Mouse (Mus musculus) heart, embryonic 14.5 days (tissue): Measurements from ENCODE around the gene L3mbtl3. TPM values are rescaled to one million over a fixed set of nuclear protein-coding genes. Genes with fewer than 3 reads are reported as not detected.

Source experiments
- ATAC-seq: fragments of 200-750 bp; cut with Nextera tagmentation; 2 replicates; pipeline ENCODE4 v1.8.0; 2017; ENCODE audit warnings: low read depth, moderate TSS enrichment; ENCODE audit not compliant: insufficient number of reproducible peaks, insufficient read depth, low FRiP score
- H3K27ac ChIP-seq, 2 experiments: fragments of 200-500 bp in 1 of 2; fragments of 300-500 bp in 1 of 2; sonication (generic) in 1 of 2; replicated peaks in 1 of 2; 2 replicates each; pipeline ENCODE4 v1.5.1; 2012 to 2014; ENCODE audit warnings: low read depth in 2 of 2, low read length in 2 of 2, control low read depth in 1 of 2, mild to moderate bottlenecking in 1 of 2, mixed read lengths in 1 of 2; ENCODE audit not compliant: control insufficient read depth in 1 of 2, insufficient read depth in 1 of 2
- H3K27me3 ChIP-seq: fragments of 300-500 bp; sonication (generic); 2 replicates; pipeline ENCODE4 v1.6.1; 2014; ENCODE audit warnings: mild to moderate bottlenecking, low read length, control low read depth; ENCODE audit not compliant: control insufficient read depth, insufficient read depth
- H3K36me3 ChIP-seq: fragments of 300-500 bp; sonication (generic); 2 replicates; pipeline ENCODE4 v1.6.1; 2014; ENCODE audit warnings: mild to moderate bottlenecking, control low read depth, low read length, mixed read lengths; ENCODE audit not compliant: control insufficient read depth, insufficient read depth
- H3K4me1 ChIP-seq, 2 experiments: fragments of 200-500 bp in 1 of 2; fragments of 300-500 bp in 1 of 2; sonication (generic) in 1 of 2; 2 replicates each; pipeline ENCODE4 v1.6.1; 2012 to 2014; ENCODE audit warnings: low read length in 2 of 2, control low read depth in 1 of 2, mixed read lengths in 1 of 2; ENCODE audit not compliant: control insufficient read depth in 2 of 2, insufficient read depth in 2 of 2
- H3K4me2 ChIP-seq: fragments of 300-500 bp; sonication (generic); 2 replicates; pipeline ENCODE4 v1.6.1; 2014; ENCODE audit warnings: mild to moderate bottlenecking, low read length
- H3K4me3 ChIP-seq, 2 experiments: fragments of 200-500 bp in 1 of 2; fragments of 300-500 bp in 1 of 2; sonication (generic) in 1 of 2; 2 replicates each; pipeline ENCODE4 v1.5.1; 2012 to 2014; ENCODE audit warnings: low read length in 2 of 2, mild to moderate bottlenecking in 2 of 2, control low read depth in 1 of 2, low read depth in 1 of 2, moderate library complexity in 1 of 2; ENCODE audit not compliant: control insufficient read depth in 1 of 2, insufficient read depth in 1 of 2
- H3K9ac ChIP-seq: fragments of 300-500 bp; sonication (generic); 2 replicates; pipeline ENCODE4 v1.6.1; 2014; ENCODE audit warnings: mild to moderate bottlenecking, low read length
- H3K9me3 ChIP-seq: fragments of 300-500 bp; sonication (generic); 2 replicates; pipeline ENCODE4 v1.6.1; 2016; ENCODE audit warnings: low read length, control low read depth; ENCODE audit not compliant: control insufficient read depth
- WGBS: fragments of 180-500 bp; shearing (Covaris S2); extraction: QIAGEN DNeasy Blood & Tissue Kit; methylation state at CpG from one replicate; pipeline ENCODE4 v1.1.7; 2014; 5-methylcytosine and 5-hydroxymethylcytosine counted together
- polyA plus RNA-seq: library from polyadenylated mRNA; unstranded; fragments of >200 nt; fragmentation: Nextera tagmentation; extraction: Ambion mirVana; gene quantifications from 2 replicates; pipeline ENCODE4 v1.2.1, GENCODE M21; 2014

The L3mbtl3 gene
- polyA plus RNA-seq, 1 experiment from 2014 or later: 9.6 TPM

GRCm38 (mm10) chr10:26314327-26314726 is 61.4 kb downstream of the L3mbtl3 start:
- ATAC-seq: no peak
- Histone ChIP-seq H3K27me3 (no peaks in the 10 kb centered on the region), H3K27ac (no peak overlapping the region), H3K4me3 (no peak overlapping the region), H3K9me3 (no peaks in the 10 kb centered on the region), H3K9ac (no peak overlapping the region), H3K4me2 (no peak overlapping the region), H3K4me1 (no peaks in the 10 kb centered on the region), H3K36me3 (peaks cover 62% of the 10 kb centered on the region)
- 93% methylated on average over 15 of the region's 15 CpGs for WGBS

DNA sequence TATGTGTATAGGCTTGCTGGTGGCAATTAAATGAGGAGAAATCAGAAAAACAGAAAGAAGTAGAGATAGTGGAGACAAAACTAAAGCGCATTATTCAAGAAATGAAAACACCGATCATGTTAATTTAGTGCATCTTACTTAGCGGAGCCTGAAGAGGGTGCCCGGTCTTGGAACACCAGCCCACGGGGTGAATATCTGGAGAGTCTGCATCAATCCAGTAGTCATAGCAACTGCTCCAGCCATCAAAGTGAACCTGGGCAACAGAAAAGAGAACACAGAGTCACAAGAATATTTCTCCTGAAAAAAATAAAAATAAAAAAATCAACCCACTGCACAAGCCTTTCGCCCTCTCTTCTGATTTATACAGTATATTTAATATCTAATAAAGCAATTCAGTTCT is 72.3 kb downstream of the L3mbtl3 start:
- no peak for ATAC-seq
- 89% methylated on average over 6 of the region's 6 CpGs for WGBS
- Histone ChIP-seq H3K36me3 (peaks cover 36% of the 10 kb centered on the region), H3K4me1 (no peaks in the 10 kb centered on the region), H3K27ac (no peak overlapping the region), H3K9me3 (no peaks in the 10 kb centered on the region), H3K9ac (no peak overlapping the region), H3K4me2 (no peak overlapping the region), H3K4me3 (no peak overlapping the region), H3K27me3 (no peaks in the 10 kb centered on the region)

GRCm38 (mm10) chr10:26302336-26302735 is 73.4 kb downstream of the L3mbtl3 start:
- Histone ChIP-seq H3K4me2 (no peak overlapping the region), H3K27ac (no peak overlapping the region), H3K4me3 (no peak overlapping the region), H3K9ac (no peak overlapping the region), H3K27me3 (no peaks in the 10 kb centered on the region), H3K9me3 (no peaks in the 10 kb centered on the region), H3K36me3 (peaks cover 29% of the 10 kb centered on the region), H3K4me1 (no peaks in the 10 kb centered on the region)
- no peak for ATAC-seq
- WGBS: 91% methylated on average over 4 of the region's 4 CpGs

DNA sequence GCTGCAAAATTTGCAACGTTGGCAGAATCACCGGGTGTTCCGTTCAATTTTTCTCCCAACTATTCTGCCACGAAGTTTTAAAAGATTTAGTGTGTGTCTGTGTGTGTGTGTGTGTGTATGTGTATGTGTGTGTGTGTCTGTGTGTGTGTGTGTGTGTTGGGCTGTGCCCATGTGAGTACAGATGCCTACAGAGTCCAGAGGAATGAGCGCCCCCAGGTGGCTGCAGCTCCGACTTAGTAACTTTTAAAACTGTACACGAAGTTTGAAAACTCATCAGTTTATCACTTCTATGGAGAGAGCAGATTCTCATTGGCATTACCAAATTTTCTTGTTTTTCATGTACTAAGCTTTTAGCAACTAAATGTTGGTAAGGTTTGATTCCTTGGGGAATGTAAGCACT is 78.1 kb downstream of the L3mbtl3 start:
- Histone ChIP-seq H3K27me3 (no peaks in the 10 kb centered on the region), H3K27ac (no peak overlapping the region), H3K9ac (no peak overlapping the region), H3K9me3 (no peaks in the 10 kb centered on the region), H3K4me2 (no peak overlapping the region), H3K36me3 (peaks cover 32% of the 10 kb centered on the region), H3K4me1 (no peaks in the 10 kb centered on the region), H3K4me3 (no peak overlapping the region)
- no peak for ATAC-seq
- WGBS: 80% methylated on average over 7 of the region's 7 CpGs

DNA sequence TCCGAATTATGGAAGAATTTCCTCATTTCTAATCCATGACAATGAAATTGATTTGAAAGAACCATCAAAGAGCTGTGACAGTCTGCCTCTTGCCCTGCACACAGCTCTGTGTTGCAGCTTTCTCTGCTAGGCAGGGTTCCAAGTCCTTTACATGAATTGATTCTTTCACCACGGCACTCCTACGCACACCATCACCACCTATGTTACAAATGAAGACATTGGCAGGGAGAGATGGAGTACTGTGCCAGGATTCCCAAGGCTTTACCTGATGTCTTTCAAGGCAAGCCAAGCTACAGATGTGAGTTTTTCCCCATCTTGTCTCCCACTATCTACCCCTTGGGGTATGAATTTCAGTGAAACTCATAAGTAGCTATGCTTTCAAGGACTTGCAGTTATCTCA is 78.6 kb downstream of the L3mbtl3 start:
- peaks cover 33% of the 10 kb centered on the region for H3K36me3 ChIP-seq
- no peaks in the 10 kb centered on the region for H3K27me3 ChIP-seq
- no peaks in the 10 kb centered on the region for H3K4me1 ChIP-seq
- no peak overlapping the region for H3K9ac ChIP-seq
- H3K4me2 ChIP-seq: no peak overlapping the region
- H3K27ac ChIP-seq: no peak overlapping the region
- no peak for ATAC-seq
- no peak overlapping the region for H3K4me3 ChIP-seq
- WGBS: 65% methylated on average over 3 of the region's 3 CpGs
- no peaks in the 10 kb centered on the region for H3K9me3 ChIP-seq

DNA sequence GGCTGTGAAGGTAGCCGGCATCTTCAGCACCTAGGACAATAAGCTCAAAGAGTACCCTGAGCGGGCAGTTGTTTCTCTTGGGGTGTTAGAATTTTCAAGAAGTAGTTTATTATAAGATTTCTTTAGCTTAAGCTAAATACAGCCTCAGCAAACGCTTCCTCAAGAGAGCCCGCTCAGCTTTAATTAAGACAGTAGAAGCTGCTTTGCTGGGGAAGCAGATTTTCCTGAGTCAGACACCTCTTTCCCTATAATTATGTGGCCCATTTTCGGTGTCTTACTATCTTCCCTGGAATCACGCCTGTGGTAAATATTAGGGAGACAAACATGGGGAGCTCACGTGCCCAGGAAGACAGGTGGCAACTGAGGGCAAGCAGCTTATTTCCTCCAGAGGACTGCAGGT is 88.6 kb downstream of the L3mbtl3 start:
- Histone ChIP-seq H3K9ac (no peak overlapping the region), H3K9me3 (no peaks in the 10 kb centered on the region), H3K36me3 (peaks cover 21% of the 10 kb centered on the region; the same call in 1 of the 2 replicates), H3K27me3 (no peaks in the 10 kb centered on the region), H3K27ac (no peak overlapping the region), H3K4me3 (no peak overlapping the region), H3K4me2 (no peak overlapping the region), H3K4me1 (no peaks in the 10 kb centered on the region)
- ATAC-seq: no peak
- WGBS: 89% methylated on average over 7 of the region's 7 CpGs

DNA sequence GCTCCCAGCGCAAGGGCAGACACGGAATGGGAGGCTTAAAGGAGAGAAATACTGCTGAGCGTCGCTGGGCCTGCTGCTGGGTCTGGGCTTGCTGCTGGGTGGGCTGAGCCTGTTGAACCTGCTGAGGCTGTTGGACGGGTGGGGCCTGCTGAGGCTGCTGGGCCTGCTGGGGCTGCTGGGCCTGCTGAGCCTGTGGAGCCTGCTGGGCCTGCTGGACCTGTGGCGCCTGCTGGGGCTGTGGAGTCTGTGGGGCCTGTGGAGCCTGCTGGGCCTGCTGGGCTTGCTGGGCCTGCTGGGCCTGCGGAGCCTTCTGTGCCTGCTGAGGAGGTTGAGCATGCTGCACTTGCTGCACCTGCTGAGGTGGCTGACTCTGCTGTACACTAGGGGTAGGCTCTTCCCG is 95.8 kb downstream of the L3mbtl3 start:
- Histone ChIP-seq H3K9me3 (no peaks in the 10 kb centered on the region), H3K4me2 (no peak overlapping the region), H3K36me3 (peaks cover 58% of the 10 kb centered on the region), H3K4me3 (no peak overlapping the region), H3K27me3 (no peaks in the 10 kb centered on the region), H3K27ac (no peak overlapping the region), H3K4me1 (no peaks in the 10 kb centered on the region), H3K9ac (no peak overlapping the region)
- no peak for ATAC-seq
- 60% methylated on average over 8 of the region's 8 CpGs for WGBS

DNA sequence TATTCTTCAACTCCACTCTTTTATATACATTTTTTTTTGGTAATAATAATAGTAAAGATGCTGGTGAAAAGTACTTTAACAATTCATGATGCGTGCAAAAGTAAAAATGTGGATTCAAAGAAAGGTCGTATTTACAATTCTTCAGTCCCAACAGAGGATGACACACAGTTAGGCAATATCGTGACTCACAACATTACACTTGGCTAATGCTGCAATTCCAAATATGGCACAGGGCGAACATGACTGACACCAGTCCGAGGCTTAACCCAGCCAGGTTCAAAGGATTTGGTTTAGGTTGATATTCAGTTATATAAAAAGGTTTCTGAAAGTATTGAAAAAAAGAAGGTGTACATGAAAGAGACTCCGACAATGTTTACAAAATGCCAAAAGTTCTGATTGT is 100.4 kb downstream of the L3mbtl3 start:
- ATAC-seq: no peak
- Histone ChIP-seq H3K9me3 (no peaks in the 10 kb centered on the region), H3K27me3 (no peaks in the 10 kb centered on the region), H3K9ac (no peak overlapping the region), H3K4me1 (no peaks in the 10 kb centered on the region), H3K4me2 (no peak overlapping the region), H3K36me3 (peaks cover 52% of the 10 kb centered on the region), H3K4me3 (no peak overlapping the region), H3K27ac (no peak overlapping the region)
- WGBS: 87% methylated on average over 6 of the region's 6 CpGs
